Mouse (Mus musculus) C2C12 (cell line): ENCODE measurements around the gene Pkhd1. TPM values are rescaled to one million over a fixed set of nuclear protein-coding genes. Genes with fewer than 3 reads are reported as not detected.
"Not testable (repeated sequence)": the region's sequence is repeated elsewhere in the genome, so short reads cannot be mapped to it uniquely, and the experiment has no call there.

Experiments
- H3K27me3 ChIP-seq: one replicate; pipeline ENCODE4 v1.6.1; 2011; ENCODE audit not compliant: control insufficient read depth, insufficient read depth, insufficient read length
- H3K36me3 ChIP-seq: one replicate; pipeline ENCODE4 v1.6.1; 2011; ENCODE audit not compliant: control insufficient read depth, insufficient read depth
- H3K4me3 ChIP-seq: one replicate; pipeline ENCODE4 v1.5.1; 2011; ENCODE audit warnings: mild to moderate bottlenecking, control low read depth; ENCODE audit not compliant: poor library complexity, insufficient read depth, severe bottlenecking
- H3K79me2 ChIP-seq: one replicate; pipeline ENCODE4 v1.6.1; 2011; ENCODE audit not compliant: control insufficient read depth, insufficient read depth
- H3K79me3 ChIP-seq: one replicate; pipeline ENCODE4 v1.6.1; 2011; ENCODE audit warnings: low read depth, control low read depth
- H3ac ChIP-seq: one replicate; pipeline ENCODE3; 2011; ENCODE audit warnings: low read depth; ENCODE audit not compliant: control insufficient read depth, insufficient read length
- CEBPB ChIP-seq: IDR thresholded peaks from one replicate; pipeline ENCODE4 v1.6.1; 2011; ENCODE audit warnings: low read depth, mild to moderate bottlenecking, control low read depth, moderate library complexity
- CTCF ChIP-seq: IDR thresholded peaks from one replicate; pipeline ENCODE4 v1.5.1; 2011; ENCODE audit not compliant: control insufficient read depth, insufficient read depth, insufficient read length
- FOSL1 ChIP-seq: IDR thresholded peaks from one replicate; pipeline ENCODE4 v1.8.0; 2011; ENCODE audit warnings: mild to moderate bottlenecking, low read length; ENCODE audit not compliant: poor library complexity, insufficient read depth, severe bottlenecking
- MAX ChIP-seq: IDR thresholded peaks from one replicate; pipeline ENCODE4 v1.6.1; 2011; ENCODE audit warnings: mild to moderate bottlenecking, control low read depth
- MYOD1 ChIP-seq: IDR thresholded peaks from one replicate; pipeline ENCODE4 v1.6.1; 2011; ENCODE audit warnings: low read depth; ENCODE audit not compliant: control insufficient read depth, insufficient read length
- MYOG ChIP-seq: IDR thresholded peaks from one replicate; pipeline ENCODE4 v1.6.1; 2011; ENCODE audit not compliant: control insufficient read depth, insufficient read length; ENCODE audit errors: extremely low read depth
- USF1 ChIP-seq: IDR thresholded peaks from one replicate; pipeline ENCODE4 v1.6.1; 2011; ENCODE audit warnings: low read depth, mild to moderate bottlenecking, control low read depth, moderate library complexity
- polyA plus RNA-seq: library from polyadenylated mRNA; unstranded; fragments of >200 nt; fragmentation: generic; extraction: Trizol; gene quantifications from one replicate; pipeline ENCODE4 v1.2.1, GENCODE M21; 2012; ENCODE audit warnings: missing spikeins

The Pkhd1 gene
- polyA plus RNA-seq, 1 experiment = not detected

DNA sequence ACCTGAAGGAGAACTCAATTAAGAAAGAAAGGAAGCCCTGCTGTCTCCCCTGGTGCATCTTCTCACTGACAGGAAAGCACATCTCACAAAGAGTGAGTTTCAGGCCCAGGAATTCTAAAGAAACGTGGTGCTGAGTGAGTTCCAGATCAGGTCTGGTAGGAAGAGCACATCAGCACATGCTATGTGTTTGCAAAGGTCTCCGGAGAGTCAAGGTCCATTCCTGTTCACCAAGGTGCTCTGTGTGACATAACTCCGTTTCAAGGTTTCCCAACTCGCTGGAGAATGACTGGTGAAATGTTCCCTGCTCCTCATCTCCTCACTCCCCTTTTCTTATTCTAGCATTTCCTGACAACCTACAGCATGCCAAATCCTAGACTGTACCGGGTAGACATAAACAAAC lies 357.5 kb downstream of the Pkhd1 start:
- no peaks in the 10 kb centered on the region for H3K79me3 ChIP-seq
- no peak overlapping the region for H3K4me3 ChIP-seq
- no peaks in the 10 kb centered on the region for H3K27me3 ChIP-seq
- no peaks in the 10 kb centered on the region for H3K79me2 ChIP-seq
- H3K36me3 ChIP-seq = no peaks in the 10 kb centered on the region
- no peak for TF ChIP-seq MAX
- TF ChIP-seq MYOG = no peak
- TF ChIP-seq FOSL1 = no peak
- no peak for TF ChIP-seq USF1
- TF ChIP-seq MYOD1 = no peak
- TF ChIP-seq CEBPB = no peak
- no peak for TF ChIP-seq CTCF
- H3ac ChIP-seq = no peak overlapping the region

DNA sequence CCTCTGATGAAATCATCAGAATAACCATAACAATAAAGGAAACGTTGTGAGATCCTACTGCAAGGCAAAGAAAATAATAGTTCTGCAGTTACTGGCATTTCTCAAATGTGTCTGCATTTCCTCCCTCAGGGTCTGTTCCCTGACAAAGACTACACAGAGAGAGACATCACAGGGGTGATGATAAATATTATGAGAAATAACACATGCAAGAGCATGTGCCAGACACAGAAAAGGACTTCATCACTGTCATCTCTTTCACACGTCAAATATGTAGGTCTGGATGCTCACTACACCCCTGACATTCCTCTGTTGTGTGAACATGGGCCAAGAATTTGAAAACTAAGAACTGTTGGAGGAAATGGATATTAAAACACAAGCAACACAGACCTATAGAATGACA lies 369.7 kb downstream of the Pkhd1 start:
- TF ChIP-seq USF1 (no peak), CTCF (no peak), MYOD1 (no peak), MYOG (no peak), MAX (no peak), CEBPB (no peak), FOSL1 (no peak)
- Histone ChIP-seq H3K79me2 (no peaks in the 10 kb centered on the region), H3K4me3 (no peak overlapping the region), H3K27me3 (no peaks in the 10 kb centered on the region), H3K36me3 (no peaks in the 10 kb centered on the region), H3K79me3 (no peaks in the 10 kb centered on the region), H3ac (no peak overlapping the region)

DNA sequence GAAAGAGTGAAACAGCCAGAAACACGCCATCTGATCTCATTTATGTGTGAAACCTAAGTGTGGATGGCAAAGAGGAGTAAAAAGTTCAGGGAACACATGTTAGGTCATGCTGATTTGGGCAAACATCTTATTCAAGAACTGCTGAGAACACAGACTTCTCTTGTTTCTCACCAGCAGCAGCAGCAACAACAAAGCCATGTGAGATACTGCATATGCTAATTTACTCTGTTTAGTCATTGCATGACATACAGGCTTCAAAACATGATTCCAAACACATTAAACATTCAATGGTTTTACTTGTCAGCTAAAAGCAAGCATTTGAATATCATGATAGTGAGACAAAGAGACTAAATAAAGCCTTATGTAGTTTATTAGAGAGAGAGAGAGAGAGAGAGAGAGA lies 401.2 kb downstream of the Pkhd1 start:
- Histone ChIP-seq H3K79me2 (no peaks in the 10 kb centered on the region), H3K27me3 (no peaks in the 10 kb centered on the region)
- TF ChIP-seq MYOG = no peak
- TF ChIP-seq MAX = no peak
- no peak for TF ChIP-seq CEBPB
- TF ChIP-seq MYOD1 = no peak

DNA sequence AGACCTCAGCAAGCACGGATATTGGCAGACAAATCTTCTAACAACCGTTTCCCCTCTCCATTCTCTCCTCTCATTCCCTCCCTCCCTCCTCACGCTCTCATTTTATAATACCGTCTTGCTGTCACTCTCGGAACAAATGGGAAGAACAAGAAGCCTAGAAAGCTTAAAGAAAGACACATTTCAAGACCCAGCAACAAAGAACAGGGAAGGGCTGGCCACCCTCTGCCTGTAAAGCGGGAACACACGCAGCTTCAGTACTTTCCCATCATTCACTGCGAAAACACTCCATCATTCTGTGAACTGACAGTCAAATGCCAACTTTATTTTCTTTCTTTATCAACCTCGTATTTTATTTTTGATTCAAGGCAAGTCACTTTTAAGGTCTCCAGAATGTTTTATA lies 427.4 kb downstream of the Pkhd1 start:
- Histone ChIP-seq H3K4me3 (no peak overlapping the region), H3ac (no peak overlapping the region), H3K79me2 (no peaks in the 10 kb centered on the region), H3K79me3 (no peaks in the 10 kb centered on the region), H3K27me3 (no peaks in the 10 kb centered on the region), H3K36me3 (no peaks in the 10 kb centered on the region)
- no peak for TF ChIP-seq USF1
- TF ChIP-seq CTCF = no peak
- TF ChIP-seq CEBPB = no peak
- no peak for TF ChIP-seq FOSL1
- TF ChIP-seq MAX = no peak
- TF ChIP-seq MYOD1 = no peak
- no peak for TF ChIP-seq MYOG

More for the DNA sequence above, 401.2 kb downstream of the Pkhd1 start:
- Histone ChIP-seq H3K36me3 (no peaks in the 10 kb centered on the region), H3K79me3 (no peaks in the 10 kb centered on the region), H3K4me3 (no peak overlapping the region), H3ac (no peak overlapping the region)

DNA sequence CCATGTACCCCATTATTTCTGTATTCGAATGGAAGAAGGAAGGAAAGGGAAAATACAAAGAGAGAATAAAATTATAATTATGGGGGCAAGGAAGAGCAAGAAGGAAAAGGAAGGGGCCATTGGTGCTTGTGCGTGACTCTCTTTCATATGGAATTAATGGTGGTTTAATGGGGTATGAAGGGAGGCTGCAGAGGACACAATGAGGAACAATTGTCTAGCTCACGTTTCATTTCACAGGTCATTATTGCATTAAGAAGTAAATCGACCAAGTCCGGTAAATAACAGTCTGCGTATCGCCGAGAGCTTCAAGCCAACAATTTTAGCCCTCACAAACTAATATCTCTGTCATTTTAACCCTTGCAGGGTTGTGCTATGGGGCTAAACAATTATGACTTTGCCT lies 437.7 kb downstream of the Pkhd1 start:
- no peaks in the 10 kb centered on the region for H3K27me3 ChIP-seq

DNA sequence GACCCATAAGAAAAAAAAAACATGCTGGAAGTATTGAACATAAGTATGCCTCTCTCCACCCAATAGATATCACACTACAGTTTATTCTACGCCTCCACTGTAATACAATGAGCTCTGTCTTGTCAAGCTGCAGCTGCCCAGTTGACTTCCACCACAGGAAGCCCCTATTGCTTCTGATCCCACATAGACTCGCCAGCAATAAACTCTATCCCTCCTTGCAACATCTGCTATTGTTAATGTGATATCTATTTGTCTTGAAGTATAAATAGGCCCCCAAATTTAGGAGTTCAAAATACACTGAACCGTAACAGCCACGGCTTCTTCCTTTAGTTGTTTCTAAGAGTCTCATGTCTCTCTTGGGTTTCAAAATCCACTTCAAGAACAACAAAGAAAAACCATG lies 446.7 kb downstream of the Pkhd1 start:
- Histone ChIP-seq H3K79me3 (no peaks in the 10 kb centered on the region), H3K36me3 (no peaks in the 10 kb centered on the region), H3ac (no peak overlapping the region), H3K27me3 (no peaks in the 10 kb centered on the region), H3K79me2 (no peaks in the 10 kb centered on the region), H3K4me3 (no peak overlapping the region)
- TF ChIP-seq MAX (no peak), USF1 (no peak), MYOD1 (no peak), FOSL1 (no peak), CTCF (no peak)

More for the DNA sequence above, 437.7 kb downstream of the Pkhd1 start:
- no peaks in the 10 kb centered on the region for H3K79me3 ChIP-seq
- H3K4me3 ChIP-seq = no peak overlapping the region
- no peaks in the 10 kb centered on the region for H3K79me2 ChIP-seq
- H3ac ChIP-seq = no peak overlapping the region
- TF ChIP-seq MYOD1 = no peak
- no peak for TF ChIP-seq MYOG
- no peak for TF ChIP-seq CEBPB
- TF ChIP-seq MAX = no peak
- TF ChIP-seq USF1 = no peak
- TF ChIP-seq FOSL1 = no peak
- TF ChIP-seq CTCF = no peak
- H3K36me3 ChIP-seq = no peaks in the 10 kb centered on the region

DNA sequence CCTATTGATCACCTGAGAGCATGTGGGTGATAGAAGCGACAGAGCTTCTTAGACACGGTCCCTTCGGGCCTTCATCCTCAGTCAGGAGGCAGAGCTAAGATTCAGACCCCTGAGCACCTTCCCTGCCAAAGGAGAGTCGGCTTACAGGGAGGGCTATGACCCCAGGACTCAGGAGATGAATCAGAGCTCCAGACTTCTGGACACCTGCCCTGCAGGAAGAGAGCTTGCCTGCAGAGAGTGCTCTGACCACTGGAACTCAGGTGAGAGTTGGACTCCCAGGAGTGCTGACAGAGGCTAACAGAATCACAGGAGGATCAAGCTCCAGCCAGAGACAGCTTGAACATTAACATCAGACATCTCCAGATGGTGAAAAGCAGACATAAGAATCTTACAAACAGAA lies 467.2 kb downstream of the Pkhd1 start:
- not testable (repeated sequence) for H3K27me3 ChIP-seq, H3K4me3 ChIP-seq

More for the DNA sequence above, 467.2 kb downstream of the Pkhd1 start:
- not testable (repeated sequence) for H3K36me3 ChIP-seq, H3K79me3 ChIP-seq, H3ac ChIP-seq, H3K79me2 ChIP-seq
